Mouse (Mus musculus) fat pad, adult 2 months (tissue): ENCODE measurements around the gene Padi2.

Source experiments
- DNase-seq: peaks from one replicate; pipeline ENCODE4 v3.0.0-alpha.2; 2011; ENCODE audit warnings: low read depth, low spot score; ENCODE audit errors: extremely low read depth

The Padi2 gene

DNA sequence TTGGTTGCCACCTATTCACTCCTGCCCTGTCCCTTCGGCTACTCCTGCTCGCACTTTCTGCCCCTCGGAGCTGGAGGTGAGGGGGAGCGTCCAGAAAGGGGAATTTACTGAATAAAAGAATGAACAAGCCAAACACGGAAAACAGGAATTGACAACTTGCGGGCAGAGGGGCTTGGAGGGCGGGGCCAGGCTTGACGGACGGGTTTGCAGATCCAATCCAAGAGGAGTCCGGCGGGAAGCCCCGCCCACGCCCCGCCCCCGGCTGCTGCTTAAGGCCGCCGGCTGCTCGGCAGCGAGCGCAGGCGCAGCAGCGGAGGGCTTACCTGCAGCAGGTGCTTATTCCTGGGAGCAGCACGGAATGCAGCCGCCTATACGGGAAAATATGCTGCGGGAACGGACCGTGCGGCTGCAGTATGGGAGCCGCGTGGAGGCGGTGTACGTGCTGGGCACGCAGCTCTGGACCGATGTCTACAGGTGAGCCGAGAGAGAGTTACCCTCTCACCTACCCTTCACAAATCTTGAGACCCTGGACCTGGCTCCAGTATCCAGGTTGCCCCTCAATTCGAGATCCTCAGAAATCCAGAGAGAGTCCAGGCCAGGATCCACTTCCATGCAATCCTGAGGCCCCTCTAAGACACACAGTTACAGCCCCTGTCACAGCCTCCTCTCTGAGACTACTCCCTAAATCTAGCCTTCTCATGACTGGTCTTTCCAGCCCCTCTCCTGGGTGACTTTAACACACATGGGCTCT lies at the start of gene Padi2:
Padi2 (plus strand) TSS at position 269 of the 751 bp plus-strand sequence.
- DNase-seq, result no peak

DNA sequence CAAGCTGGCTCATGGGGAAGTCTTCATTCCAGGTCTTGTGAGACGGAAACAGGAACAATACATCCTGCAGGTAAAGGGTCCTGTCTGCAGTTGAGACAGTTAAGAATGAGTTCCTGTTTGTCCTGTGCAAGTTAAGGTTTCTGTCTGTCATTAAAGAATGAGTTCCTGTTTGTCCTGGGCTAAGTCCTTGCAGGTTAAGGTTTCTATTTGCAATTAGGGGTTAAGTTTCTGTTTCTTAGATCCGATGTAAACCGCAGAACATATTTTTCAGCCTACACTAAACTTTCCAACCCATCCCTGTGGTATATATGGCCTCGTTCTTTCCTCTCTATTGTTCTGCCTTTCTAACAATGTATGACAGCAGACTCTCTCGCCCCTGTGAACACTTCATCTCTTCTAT lies 49.1 kb upstream of the Padi2 start:
- no peak for DNase-seq

DNA sequence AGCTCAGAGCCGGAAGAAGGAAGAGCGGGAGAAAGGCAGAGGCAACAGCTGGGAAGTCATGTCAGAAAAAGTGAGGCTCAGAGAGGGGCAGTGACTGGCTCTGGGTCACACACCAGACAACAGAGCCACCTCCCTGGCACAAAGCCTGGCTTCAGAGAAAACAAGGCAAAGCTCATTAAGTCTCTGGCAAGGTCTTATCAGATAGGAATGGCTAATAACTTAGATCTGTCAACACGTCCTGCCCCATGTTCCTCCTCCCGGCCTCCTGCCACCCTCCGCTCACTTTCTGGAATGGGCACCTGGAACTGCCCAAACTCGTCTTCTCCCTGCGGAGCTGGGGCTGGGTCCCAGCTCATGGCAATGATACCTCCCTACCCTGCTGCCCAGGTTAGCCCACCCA lies 48.3 kb upstream of the Padi2 start:
- peak; percentile 68 for DNase-seq

DNA sequence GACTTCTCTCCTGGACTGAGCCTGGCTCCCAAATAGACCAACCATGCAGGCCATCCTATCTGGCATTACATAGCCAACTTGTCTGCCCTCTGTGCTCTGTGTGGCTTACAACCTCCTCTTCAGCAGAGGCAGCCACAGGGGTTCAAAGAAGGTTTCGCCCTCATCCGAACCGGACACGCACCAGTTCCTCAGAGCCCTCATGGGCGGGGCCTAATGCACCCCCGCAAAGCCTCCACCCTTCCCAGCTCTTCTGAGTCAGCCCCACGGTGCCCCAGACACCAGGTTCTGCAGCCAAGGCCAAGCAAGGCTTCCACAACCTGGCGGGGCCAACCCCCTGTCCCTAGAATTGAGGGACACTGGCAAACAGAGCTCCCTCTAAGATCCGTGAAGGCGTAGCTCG lies 46.9 kb upstream of the Padi2 start:
- no peak for DNase-seq

DNA sequence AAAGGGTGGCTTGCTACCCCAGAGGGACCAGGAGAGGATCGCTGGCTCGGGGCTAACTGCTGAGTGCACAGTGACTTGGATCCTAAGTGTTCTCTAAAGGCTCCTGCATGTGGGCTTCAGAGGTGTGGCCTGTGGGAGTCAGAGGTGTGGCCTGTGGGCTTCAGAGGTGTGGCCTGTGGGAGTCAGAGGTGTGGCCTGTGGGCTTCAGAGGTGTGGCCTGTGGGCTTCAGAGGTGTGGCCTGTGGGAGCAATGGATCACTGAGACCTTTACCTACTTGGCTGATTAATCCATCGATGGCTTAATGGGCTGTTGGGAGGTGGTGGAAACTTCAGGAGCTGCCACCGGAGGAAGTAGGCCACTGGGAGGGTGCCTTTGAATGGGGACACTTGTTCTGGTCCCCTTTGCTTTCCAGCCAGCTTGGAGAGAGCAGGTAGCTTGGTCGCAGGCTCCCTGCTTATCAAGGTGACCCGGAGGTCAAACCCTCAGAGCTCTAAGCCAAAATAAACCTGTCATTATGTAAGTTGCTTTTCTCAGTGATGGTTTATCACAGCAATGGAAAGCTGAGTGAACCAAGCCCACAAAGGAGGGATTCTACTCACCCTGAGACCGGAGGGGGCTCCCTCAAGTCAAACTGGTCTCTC lies 45.9 kb upstream of the Padi2 start:
- DNase-seq, result no peak

DNA sequence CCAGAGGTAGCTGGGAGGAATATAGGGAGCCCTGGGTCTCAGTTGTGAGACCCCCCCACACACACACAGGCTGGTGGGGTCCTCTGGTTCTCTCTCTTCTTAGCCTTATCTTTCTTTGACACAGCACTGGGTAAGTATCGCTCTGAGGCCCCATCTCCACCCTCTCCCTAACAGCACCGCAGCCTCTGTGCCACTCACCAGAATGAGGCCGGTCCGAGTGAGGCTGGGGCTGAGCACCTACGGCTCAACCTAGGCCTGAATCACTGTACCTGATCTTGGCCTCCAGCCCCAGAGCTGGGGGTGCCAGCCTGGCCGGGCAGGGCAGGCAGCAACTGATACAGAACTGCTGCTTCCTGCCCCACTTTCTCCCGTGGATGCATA lies 45.4 kb upstream of the Padi2 start:
- DNase-seq, result no peak

DNA sequence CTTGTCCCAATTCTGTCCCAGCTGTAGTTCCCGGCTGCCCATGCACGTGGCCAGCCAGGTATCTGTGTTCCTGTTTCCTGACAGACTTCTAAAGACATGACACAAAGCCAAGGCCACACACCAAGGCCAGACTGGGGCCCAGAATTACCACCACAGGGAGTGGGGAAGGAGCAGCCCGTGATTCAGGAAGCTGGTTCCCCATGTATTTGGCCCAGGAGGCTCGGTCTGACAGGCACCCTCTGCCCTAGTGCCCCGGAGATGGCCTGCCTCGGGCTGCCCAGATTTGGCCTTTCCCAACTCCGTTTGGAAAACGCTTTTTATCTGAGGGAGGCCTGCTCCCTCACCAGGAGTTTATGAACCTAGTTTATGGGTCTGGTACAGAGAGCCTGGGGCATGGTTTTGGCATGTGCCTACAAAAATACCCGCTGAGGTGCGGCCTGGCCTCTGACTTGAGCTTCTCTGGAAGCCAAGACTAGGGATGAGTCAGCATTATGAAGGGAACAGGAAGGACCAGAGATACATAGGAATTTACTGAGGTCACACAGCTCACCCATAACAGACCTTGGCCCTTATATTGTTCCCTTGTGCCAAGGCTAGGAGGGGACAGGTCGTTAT lies 44.0 kb upstream of the Padi2 start:
- DNase-seq, result peak; percentile 81

DNA sequence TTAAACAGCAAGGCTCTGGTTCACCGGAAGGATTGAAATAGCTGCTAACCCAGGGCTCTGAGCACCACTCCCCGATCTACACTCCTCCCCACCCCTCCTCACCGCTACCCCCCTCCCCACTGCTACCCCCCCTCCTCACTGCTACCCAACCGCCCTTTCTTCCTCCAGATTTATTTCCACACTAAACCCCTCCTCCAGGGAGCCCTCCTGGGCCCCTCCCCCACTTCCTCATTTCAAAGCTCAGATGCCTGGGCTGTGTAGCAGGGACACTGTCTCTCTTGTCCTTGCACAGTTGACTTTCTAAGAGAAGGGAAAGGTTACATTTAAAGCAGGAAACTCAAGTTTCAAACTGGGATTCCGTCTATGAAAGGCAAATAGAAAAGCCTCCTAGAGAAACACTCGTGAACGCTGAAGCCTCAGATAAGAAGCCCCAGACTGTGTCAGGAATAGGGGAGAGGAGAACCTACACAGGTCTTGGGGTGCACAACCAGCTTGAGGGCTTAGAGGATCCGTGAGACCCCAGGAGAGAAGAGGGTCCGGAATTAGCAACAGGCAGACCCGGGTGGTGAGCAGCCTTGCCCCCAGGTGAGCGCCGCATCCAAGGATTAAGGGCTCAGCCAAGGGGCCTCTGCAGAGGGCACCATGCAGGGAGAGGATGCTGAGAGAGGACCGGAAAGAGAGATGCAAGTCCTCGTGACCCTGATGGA lies 37.5 kb upstream of the Padi2 start:
- no peak for DNase-seq

DNA sequence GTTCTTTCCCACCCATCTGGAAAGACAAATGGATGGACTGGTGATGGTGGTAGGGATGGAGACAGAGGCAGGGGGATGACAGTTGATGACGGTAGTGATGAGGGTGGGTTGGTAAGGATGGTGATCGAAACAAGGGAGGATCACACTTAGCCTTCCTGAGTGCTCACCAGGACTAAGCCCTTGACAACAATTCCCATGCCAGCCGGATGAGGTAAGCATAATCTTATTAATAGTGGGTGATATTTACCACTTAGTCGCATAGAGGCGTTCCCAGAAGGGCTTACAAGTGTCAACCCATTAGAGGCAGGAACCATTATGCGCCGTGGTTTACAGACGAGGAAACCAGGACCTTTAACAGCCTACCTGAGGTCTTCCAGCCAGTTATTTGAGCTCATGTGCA lies 36.2 kb upstream of the Padi2 start:
- no peak for DNase-seq

DNA sequence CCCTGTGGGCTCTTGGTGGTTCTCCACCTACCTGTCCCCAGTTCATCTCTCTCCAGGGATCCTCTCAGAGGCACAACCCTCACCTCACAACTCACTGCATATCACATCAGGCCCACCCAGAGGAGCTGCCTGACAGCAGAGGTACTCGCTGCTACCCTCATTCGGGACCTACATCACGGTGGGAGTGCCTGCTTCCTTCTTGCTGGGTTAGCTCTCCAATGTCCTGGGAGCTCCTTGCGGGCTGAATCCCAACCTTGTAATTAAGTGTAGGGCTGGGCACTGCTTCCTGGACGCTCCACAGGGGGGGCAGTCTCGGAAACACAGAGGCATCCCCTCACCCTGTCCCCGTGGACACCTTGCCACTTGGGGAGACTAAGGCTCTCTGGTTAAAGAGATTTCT lies 35.3 kb upstream of the Padi2 start:
- DNase-seq, result no peak

DNA sequence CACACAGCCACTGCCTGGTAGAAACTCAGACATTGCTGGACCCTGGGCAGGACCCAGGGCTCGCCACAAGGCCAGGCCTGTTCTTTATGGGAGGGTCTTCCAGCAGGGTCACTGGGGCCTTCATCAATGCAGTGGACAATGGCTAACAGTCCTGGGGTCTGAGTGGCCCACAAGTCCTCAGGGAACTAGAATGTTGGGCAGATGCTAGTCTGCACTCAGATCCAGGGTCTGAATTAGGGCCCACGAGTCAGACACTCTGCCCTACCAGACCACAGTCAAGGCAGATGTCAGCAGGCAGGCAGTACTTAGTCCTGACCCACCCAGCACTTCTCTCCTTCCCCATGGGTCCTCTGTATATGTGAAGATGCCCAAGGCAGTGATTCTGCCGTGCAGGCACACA lies 34.8 kb upstream of the Padi2 start:
- DNase-seq, result no peak

DNA sequence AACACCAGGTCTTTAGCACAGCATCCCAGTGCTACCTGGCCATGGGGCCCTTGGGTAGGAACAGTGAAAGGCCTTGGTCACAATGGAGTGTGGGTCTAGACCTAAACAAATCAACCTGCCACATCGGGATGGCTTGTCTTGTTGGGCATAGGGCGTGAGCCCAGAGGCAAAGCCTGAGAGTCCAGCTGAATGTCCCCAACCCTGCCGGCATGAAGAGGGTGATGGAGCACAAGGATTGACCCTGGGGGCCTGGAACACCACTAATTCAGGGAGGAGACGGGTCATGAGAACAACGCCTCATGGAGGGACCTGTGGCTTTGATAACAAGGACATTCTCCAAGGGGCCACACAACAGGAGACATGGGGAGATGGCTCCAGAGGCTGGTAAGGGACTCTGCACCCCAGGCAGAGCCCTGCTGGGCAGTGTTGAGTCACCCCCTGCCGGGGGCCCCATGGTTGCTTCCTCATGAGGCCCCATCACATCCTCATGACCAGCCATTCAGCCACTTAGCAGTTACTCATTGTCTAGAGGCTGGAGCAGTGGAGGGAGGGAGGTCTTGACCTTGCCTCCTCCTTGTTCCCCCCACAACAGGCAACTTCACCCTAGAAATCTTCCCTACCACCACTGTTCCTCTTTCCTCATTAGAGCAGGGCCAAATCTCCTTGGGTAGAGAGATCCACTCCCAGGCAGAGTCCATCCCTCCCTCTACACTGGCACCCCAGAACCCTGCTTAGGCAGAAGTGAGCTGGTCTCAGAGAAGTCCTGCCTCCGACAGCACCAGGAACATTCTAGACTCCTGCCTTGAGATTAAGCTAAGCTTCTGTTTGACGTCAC lies 34.1 kb upstream of the Padi2 start:
- no peak for DNase-seq

DNA sequence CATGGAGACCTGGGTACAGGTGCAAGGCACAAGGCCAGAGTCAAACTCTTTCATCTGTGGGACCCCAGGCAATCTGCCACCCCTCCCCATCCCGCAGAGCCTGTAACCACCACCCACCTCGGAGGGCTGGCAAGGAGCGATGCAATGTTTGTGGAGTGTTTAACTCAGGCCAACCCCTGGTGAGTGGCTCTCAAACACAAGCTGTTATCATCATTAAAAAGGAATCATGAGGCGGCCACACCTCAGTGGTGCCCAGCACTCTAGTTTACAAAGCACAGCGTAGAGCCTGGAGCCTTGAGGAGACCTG lies 33.5 kb upstream of the Padi2 start:
- no peak for DNase-seq

DNA sequence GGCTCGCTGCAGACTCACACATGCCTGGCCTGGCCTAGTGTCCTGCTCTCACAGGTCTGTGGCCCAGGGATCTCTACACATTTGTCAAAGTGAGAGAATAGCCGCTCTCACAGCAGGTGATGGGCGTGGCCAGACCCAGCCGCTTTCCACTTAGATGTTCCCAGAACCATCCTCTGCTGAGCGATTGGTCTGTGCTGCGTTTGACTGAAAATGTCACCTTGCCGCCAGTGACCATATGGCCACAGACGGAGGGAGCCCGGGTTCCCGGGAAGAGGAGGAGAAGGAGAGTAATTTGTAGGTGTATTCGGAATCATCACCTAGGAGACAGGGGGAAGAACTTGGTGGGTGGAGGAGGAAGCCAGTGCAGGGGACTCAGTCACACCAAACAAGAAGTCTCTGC lies 33.1 kb upstream of the Padi2 start:
- DNase-seq, result no peak

DNA sequence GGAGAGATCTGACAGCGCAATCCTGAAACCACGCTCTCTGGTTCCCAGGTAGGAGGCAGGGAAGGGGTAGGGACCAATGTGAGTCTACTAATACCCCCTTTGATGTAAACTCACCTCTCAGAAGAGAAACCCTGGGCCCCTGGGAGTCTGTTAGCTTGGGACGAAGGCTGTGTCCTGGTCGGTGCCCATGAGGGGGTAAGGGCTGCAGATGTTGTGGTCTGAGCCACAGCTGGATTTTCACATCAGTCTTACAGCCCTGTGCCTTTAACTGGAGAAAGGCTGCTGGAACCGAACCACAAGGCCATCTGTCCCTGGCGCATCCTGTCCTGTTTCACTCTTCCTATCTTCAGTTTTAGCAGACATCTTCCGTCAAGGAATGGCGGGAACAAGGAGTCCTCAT lies 30.0 kb upstream of the Padi2 start:
- DNase-seq, result no peak

DNA sequence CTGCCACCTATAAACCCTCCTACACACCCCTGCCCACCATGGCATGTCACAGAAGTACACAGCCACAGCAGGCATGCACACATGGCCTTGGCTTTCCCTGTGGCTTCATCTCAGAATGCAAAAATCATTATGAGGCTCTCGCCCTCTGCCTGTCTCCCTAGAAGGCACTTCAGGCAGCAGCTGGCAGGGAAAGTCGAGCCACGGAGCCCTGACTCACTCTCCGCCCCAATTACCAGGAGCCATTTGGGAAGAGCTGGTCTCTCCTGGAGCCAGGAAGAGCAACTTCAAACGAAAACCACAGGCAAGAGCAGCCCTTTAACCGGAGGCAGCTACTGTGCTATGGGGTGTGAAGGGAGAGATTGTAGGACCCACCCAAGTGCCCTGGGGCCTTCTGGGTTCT lies 29.5 kb upstream of the Padi2 start:
- DNase-seq, result no peak

DNA sequence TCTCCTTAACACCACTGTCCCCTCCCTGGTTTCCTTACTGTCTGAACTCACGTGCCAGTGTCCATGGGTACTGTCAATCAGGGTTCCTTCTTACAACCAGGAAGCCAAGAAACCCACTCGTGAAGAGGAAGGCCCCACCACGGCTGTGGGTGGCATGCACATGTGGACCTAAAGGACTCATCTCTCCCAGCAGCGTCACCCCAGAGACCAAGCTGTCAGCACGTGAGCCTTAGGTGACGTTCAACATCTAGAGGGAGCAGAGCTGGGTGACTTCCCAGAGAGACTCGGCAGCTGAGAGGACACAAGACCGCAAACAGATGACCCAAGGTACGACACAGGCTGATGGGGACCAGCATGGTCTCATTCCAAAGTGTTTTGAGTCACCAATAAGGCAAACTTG lies 28.7 kb upstream of the Padi2 start:
- DNase-seq, result no peak

DNA sequence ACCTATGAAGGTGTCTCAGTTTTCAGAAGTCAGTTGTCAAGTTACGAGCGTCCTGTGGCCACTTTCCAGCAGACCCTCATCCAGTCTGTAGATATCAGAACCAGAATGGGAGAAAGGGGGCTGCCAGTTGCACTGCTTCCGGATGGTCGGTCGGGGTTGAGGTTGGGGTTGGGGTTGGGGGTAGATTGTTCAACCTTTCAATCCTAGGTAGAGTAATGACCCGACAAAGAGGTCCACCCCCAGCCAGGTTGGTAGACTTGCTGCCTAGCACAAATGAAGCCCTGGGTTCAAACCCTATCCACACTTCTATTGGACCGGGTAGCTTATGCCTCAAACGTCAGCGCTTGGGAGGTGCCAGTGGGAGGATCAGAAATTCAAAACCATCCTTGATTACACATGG lies 27.5 kb upstream of the Padi2 start:
- no peak for DNase-seq

DNA sequence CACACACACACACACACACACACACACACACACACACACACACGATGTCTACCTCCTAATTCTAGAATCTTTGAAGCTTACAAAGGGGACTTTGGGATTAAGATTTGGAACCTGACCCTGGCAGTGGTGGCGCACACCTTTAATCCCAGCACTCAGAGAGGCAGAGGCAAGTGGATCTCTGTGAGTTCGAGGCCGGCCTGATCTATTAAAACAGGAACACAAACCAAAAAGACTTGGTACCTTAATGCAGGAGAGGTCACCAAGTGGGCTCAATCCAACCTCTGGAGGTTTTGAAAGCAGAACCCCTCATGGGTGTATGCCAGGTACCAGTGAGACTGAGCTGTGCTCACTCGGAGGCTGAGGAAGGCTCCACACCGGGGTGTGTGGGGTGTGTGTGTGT lies 27.0 kb upstream of the Padi2 start:
- DNase-seq, result no peak

DNA sequence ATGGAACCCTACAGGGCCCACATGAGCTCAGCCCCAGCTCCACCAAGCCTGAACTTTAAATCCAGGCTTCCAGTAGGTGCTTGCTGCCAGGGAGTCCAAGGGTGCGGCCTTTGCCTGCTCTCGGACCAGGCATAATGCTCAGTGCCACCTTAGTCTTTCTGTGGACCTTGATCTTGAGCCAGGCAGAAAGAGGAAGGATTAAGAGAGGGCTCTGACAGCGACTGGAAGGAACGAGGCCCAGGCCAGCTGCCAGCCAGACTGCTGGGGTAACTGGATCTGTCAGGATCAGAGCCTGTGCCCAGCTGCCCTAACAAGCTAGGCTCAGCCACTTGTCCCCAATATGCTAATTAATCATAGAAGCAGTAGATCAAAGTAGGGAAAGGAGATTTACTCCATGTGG lies 26.4 kb upstream of the Padi2 start:
- no peak for DNase-seq

DNA sequence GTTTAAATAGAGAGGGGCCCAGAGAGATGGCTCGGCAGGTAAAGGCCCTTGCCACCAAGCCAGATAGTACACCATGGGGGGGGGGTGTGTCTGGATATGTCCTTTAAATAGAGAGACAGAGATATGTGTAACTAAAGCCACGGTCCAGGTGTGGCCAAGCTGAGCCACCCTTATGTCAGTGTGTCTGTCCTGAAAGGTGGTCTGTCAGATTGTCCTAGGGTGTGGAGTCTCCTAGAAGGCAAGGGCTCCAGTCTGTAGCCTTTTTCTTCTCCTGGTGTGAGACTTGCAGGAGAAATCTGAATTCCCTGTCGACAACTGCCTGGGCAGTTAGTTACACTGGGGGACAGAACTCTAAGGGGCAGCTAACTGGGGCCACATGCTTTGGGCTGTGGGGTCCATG lies 25.9 kb upstream of the Padi2 start:
- DNase-seq, result no peak
